Mouse (Mus musculus) cerebellum, adult 2 months (tissue): ENCODE measurements around the gene Bpi.

Source experiments
- CTCF ChIP-seq: fragments of 200-500 bp; IDR thresholded peaks from 2 replicates; pipeline ENCODE4 v1.5.1; 2011; ENCODE audit warnings: low read depth, mild to moderate bottlenecking, control low read depth, low read length, moderate library complexity, borderline replicate concordance; ENCODE audit not compliant: insufficient read depth
- POLR2A ChIP-seq: fragments of 200-500 bp; IDR thresholded peaks from 2 replicates; pipeline ENCODE4 v1.6.1; 2011; ENCODE audit warnings: low read length, control low read depth, borderline replicate concordance; ENCODE audit not compliant: insufficient read depth

- TF ChIP-seq POLR2A (no peak), CTCF (no peak)
Measured at GRCm38 (mm10) chr2:158325609-158326008, 67.7 kb downstream of the Bpi start.
